Mouse (Mus musculus): ENCODE measurements at regions not wholly inside any gene's neighbourhood (a gene's known extent, or its start where the extent isn't known, plus 50 kb on each side); places are given as distances from the start of the nearest gene placed in this dataset.

DNA sequence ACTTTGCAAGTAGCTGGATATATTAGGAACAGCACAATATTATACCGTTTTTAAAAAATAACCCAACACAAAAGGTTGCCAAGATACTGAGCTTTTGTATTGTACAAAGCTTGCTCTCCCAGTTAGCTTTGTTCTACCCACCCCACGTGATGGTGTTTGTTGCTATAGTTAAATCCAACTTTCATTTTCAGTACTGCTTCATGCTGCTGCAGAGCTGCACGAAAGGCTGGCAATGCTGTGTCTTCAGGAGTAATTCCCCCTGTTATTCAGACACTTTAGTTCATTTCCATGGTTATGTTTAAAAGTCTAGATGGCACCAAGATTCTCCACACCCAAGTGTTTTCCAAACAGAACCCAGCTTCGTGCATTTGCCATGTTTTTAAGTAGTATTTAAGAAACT, 74.7 kb upstream of the Gabra2 start:
- TF ChIP-seq CTCF (IDR thresholded peaks at IDR 0.05; ENCODE audit: insufficient read depth, low read depth, low read length) (no peak), POLR2A (IDR thresholded peaks at IDR 0.05; ENCODE audit: insufficient read depth, low read depth, low read length) (no peak)

Data from olfactory bulb, adult 2 months (tissue).